Mouse (Mus musculus): ENCODE data around the gene Hnrnph3.

- TF ChIP-seq CTCF (IDR thresholded peaks at IDR 0.05; ENCODE audit: low read depth, low read length) (no peak), GATA1 (IDR thresholded peaks at IDR 0.05; ENCODE audit: borderline replicate concordance, low read length) (no peak), TAL1 (conservative IDR thresholded peaks at IDR 0.05; ENCODE audit: low read depth, low read length) (no peak), POLR2AphosphoS5 (IDR thresholded peaks at IDR 0.05; ENCODE audit: insufficient replicate concordance, low read depth, low read length) (no peak)
Observed at GRCm38 (mm10) chr10:63004556-63004955, 19.5 kb downstream of the Hnrnph3 start.

Data from G1E (cell line).